Mouse (Mus musculus) lung, embryonic 15.5 days (tissue): ENCODE results near the gene Hoxd3. TPM values are rescaled to one million over a fixed set of nuclear protein-coding genes. Genes with fewer than 3 reads are reported as not detected.

Source experiments
- ATAC-seq: fragments of 200-750 bp; cut with Nextera tagmentation; 2 replicates; pipeline ENCODE4 v1.8.0; 2017; ENCODE audit warnings: moderate number of reproducible peaks, borderline replicate concordance; ENCODE audit not compliant: low FRiP score, low TSS enrichment; ENCODE audit errors: extremely low read depth
- H3K27ac ChIP-seq: fragments of 300-500 bp; sonication (generic); 2 replicates; pipeline ENCODE4 v1.5.1; 2015; ENCODE audit warnings: moderate library complexity, mild to moderate bottlenecking, inconsistent platforms
- H3K27me3 ChIP-seq: fragments of 300-500 bp; sonication (generic); 2 replicates; pipeline ENCODE4 v1.6.1; 2015; ENCODE audit warnings: inconsistent platforms
- H3K36me3 ChIP-seq: fragments of 300-500 bp; sonication (generic); 2 replicates; pipeline ENCODE4 v1.6.1; 2015; ENCODE audit warnings: inconsistent platforms
- H3K4me1 ChIP-seq: fragments of 300-500 bp; sonication (generic); 2 replicates; pipeline ENCODE4 v1.6.1; 2015; ENCODE audit warnings: inconsistent platforms
- H3K4me2 ChIP-seq: fragments of 300-500 bp; sonication (generic); 2 replicates; pipeline ENCODE4 v1.6.1; 2015; ENCODE audit warnings: inconsistent platforms, mild to moderate bottlenecking, moderate library complexity
- H3K4me3 ChIP-seq: fragments of 300-500 bp; sonication (generic); 2 replicates; pipeline ENCODE4 v1.5.1; 2015; ENCODE audit warnings: mild to moderate bottlenecking, inconsistent platforms
- H3K9ac ChIP-seq: fragments of 300-500 bp; sonication (generic); 2 replicates; pipeline ENCODE4 v1.6.1; 2015; ENCODE audit warnings: inconsistent platforms
- H3K9me3 ChIP-seq: fragments of 300-500 bp; sonication (generic); 2 replicates; pipeline ENCODE4 v1.6.1; 2016; ENCODE audit warnings: inconsistent platforms
- WGBS: fragments of 180-500 bp; shearing (Covaris S2); methylation state at CpG from one replicate; pipeline ENCODE4 v1.1.7; 2015; 5-methylcytosine and 5-hydroxymethylcytosine counted together
- polyA plus RNA-seq: library from polyadenylated mRNA; unstranded; fragments of >200 nt; fragmentation: Nextera tagmentation; extraction: Ambion mirVana; gene quantifications from 2 replicates; pipeline ENCODE4 v1.2.1, GENCODE M21; 2015

The Hoxd3 gene
- polyA plus RNA-seq, 1 experiment from 2014 or later, result 0.67 TPM

DNA sequence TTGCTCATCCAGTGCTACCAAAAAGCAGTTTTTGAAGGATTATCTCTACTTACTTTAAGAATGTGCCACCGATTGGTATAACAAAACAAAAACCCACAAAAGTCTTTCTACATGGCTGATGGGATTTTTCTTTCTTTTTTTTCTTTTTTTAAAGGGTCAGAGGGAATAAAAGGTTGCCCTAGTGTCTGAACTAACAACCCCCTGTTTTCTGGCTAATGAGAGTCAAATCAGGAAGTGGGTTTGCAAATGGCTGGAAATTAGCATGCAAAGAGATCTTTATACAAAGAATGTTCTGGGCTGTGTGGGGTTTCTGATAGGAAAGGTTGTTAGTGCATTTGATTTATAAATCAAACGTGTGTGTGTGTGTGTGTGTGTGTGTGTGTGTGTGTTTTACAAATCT, 8.7 kb downstream of the Hoxd3 start:
- H3K4me1 ChIP-seq, result peaks cover 6% of the 10 kb centered on the region; the same call in 1 of the 2 replicates
- peaks cover 100% of the 10 kb centered on the region for H3K27me3 ChIP-seq
- no peaks in the 10 kb centered on the region for H3K9me3 ChIP-seq
- ATAC-seq, result no peak
- H3K4me2 ChIP-seq, result no peak overlapping the region
- H3K36me3 ChIP-seq, result no peaks in the 10 kb centered on the region
- no peak overlapping the region for H3K9ac ChIP-seq
- no peak overlapping the region for H3K27ac ChIP-seq
- no peak overlapping the region for H3K4me3 ChIP-seq
- 12% methylated on average over 2 of the region's 2 CpGs for WGBS

DNA sequence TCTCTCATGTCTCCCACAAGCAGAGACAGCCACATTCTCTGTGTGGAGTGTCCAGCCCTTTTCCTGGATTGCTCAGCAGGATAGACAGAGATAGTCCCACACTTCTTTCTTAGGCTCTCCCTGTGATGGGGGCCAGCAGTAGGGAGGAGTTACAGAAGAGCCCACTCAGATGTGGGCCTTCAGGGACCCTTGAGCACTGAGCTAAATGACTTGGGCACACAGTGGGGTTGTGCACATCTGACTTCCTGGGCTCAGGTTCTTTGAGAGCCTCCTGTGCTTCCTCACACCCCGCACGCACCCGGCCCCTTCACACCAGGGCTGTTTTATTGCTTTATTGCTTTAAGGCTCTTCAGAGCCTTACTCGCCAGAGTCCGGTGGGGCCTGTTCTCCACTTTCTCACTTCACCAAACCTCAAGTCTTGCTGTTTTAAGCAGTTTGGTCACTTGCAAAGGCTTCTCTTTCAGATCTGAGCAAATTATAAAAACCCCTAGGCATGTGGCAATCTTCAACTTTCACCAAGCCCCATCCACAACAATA, 9.3 kb downstream of the Hoxd3 start:
- no peak overlapping the region for H3K4me2 ChIP-seq
- no peaks in the 10 kb centered on the region for H3K36me3 ChIP-seq
- no peaks in the 10 kb centered on the region for H3K9me3 ChIP-seq
- H3K9ac ChIP-seq, result no peak overlapping the region
- H3K4me3 ChIP-seq, result no peak overlapping the region
- WGBS, result 14% methylated on average over 5 of the region's 5 CpGs
- ATAC-seq, result no peak
- H3K27ac ChIP-seq, result no peak overlapping the region
- H3K27me3 ChIP-seq, result peaks cover 100% of the 10 kb centered on the region
- peaks cover under 1% of the 10 kb centered on the region; the same call in 1 of the 2 replicates for H3K4me1 ChIP-seq

DNA sequence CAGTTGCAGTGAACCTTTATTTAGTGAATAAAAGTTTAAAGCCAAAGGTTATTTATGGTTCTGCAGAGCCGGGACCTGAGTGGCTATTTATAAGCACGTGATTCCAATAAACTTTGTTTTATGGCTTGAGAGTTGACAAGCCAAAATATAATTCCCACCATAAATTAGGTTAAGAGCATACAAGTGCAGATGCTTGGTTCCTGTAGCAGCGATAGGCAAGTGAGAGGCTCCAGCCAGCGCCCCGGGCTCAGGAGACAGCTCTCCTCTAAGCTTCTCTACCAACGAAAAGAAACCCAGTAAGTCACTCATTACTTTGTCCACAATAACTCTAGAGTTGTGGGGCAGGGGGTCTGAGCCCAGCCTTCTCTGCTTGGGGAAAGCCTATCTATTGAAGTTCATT, 10.2 kb downstream of the Hoxd3 start:
- Histone ChIP-seq H3K27me3 (peaks cover 100% of the 10 kb centered on the region), H3K4me3 (no peak overlapping the region), H3K4me2 (no peak overlapping the region), H3K36me3 (no peaks in the 10 kb centered on the region), H3K27ac (no peak overlapping the region), H3K9me3 (no peaks in the 10 kb centered on the region), H3K4me1 (no peaks in the 10 kb centered on the region), H3K9ac (no peak overlapping the region)
- no peak for ATAC-seq
- WGBS, result 9% methylated on average over 6 of the region's 6 CpGs

DNA sequence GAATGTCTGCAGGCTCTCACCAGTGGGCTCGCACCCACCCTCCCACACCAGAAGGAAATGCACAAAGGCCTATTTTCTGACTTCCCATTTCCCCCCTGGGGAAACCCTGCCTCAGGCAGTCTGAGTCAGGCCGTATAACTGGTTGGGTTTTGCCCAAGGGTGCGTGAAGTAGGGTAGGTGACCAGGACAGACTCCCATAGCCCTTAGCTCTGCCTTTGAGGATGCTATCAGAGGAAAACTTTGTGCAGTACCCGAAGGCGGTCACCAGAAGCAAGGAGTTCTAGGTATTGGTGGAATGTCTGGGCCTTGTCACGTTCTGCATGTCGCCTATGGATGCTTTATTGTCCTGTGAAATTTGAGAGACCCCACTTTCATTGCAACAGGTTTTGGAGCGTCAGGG, 11.2 kb downstream of the Hoxd3 start:
- Histone ChIP-seq H3K27ac (no peak overlapping the region), H3K4me3 (no peak overlapping the region), H3K9ac (no peak overlapping the region), H3K36me3 (no peaks in the 10 kb centered on the region), H3K27me3 (peaks cover 100% of the 10 kb centered on the region), H3K9me3 (no peaks in the 10 kb centered on the region), H3K4me2 (no peak overlapping the region), H3K4me1 (no peaks in the 10 kb centered on the region)
- ATAC-seq, result no peak
- 12% methylated on average over 8 of the region's 8 CpGs for WGBS

DNA sequence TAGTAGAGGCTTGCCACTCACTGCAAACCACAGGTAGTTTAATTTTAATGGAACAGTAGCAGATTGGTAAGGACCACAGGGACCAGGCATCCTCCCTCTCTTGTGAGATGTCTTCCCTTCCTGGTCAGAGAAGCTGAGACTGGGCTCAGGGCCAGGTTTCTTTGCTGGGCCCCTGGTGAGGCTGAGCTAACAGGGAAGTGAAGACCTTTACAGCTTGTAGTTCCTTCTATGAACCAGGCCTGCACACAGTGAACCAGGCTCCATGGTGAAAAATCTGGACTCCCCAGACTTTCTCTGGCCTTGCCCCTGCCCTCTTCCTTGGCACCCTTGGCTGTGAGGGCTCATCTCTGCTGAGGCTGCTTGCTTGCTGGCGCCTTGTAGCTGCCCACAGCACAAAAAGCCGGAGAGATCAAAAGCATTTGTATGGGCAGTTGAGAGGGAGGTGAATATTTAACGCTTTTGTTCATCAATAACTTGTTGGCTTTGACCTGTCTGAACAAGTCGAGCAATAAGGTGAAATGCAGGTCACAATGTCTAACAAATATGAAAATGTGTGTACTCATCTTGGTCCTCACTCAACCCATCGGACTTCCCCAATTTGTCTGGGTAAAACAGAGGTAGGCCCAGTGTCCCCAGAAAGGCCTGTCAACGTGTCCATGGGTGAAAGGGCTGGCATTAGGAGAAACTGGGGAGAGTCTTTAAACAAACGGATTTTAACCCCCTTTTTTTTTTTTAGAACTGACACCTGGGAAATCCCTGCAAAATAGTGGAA, 12.7 kb downstream of the Hoxd3 start:
- Histone ChIP-seq H3K4me3 (no peak overlapping the region), H3K4me1 (no peaks in the 10 kb centered on the region), H3K4me2 (no peak overlapping the region), H3K36me3 (no peaks in the 10 kb centered on the region), H3K27ac (no peak overlapping the region), H3K9ac (no peak overlapping the region), H3K27me3 (peaks cover 100% of the 10 kb centered on the region), H3K9me3 (no peaks in the 10 kb centered on the region)
- ATAC-seq, result no peak
- 30% methylated on average over 7 of the region's 7 CpGs for WGBS

DNA sequence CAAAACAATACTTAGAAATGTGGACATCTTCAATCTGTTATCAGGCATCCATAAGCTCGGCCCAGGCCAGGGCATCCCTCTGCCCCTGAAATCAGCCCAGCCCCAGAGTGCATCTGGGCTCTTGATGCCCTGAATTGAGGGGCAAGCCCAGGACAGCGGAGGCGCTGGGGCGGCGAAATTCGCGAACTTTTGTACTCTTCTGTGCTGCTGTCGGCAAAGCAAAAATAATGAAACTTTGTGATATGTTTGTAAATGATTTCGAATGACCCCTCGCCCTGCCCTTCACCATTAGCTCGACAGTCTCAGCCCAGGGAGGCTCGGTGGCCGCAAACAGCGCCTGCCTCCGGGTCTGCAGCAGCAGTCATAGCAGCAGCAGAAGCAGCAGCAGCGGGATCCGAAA, 13.4 kb downstream of the Hoxd3 start:
- 4% methylated on average over 17 of the region's 17 CpGs for WGBS
- Histone ChIP-seq H3K9ac (no peak overlapping the region), H3K4me3 (no peak overlapping the region), H3K9me3 (no peaks in the 10 kb centered on the region), H3K27me3 (peaks cover 99% of the 10 kb centered on the region), H3K4me1 (no peaks in the 10 kb centered on the region), H3K36me3 (no peaks in the 10 kb centered on the region), H3K4me2 (no peak overlapping the region), H3K27ac (no peak overlapping the region)
- ATAC-seq, result no peak

DNA sequence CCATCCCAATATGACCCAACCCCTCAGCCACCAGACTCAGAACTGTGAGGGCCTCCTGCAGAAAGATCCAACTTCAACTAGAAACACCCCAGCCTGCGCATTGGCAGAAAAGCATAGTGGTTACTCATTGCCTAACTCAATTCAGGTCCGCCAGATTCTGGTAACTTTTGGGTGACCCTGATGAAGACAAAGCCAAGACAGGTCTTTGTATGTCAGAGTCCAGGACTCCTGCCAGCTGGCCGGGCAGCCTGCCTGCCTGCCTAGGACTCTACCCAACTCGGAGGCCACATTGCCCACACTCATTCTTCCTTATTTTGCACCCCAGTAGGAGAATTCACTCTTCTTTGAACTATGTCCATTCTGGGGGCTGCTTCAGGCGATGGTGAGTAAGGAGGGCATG, 14.8 kb downstream of the Hoxd3 start, which contains the start of gene Gm28230:
Gene Gm28230 (plus strand): TSS at position 178 of the 400 bp plus-strand sequence.
- Histone ChIP-seq H3K9ac (no peak within 1 kb of the TSS), H3K27me3 (peaks cover 99% of the 10 kb centered on the region)

DNA sequence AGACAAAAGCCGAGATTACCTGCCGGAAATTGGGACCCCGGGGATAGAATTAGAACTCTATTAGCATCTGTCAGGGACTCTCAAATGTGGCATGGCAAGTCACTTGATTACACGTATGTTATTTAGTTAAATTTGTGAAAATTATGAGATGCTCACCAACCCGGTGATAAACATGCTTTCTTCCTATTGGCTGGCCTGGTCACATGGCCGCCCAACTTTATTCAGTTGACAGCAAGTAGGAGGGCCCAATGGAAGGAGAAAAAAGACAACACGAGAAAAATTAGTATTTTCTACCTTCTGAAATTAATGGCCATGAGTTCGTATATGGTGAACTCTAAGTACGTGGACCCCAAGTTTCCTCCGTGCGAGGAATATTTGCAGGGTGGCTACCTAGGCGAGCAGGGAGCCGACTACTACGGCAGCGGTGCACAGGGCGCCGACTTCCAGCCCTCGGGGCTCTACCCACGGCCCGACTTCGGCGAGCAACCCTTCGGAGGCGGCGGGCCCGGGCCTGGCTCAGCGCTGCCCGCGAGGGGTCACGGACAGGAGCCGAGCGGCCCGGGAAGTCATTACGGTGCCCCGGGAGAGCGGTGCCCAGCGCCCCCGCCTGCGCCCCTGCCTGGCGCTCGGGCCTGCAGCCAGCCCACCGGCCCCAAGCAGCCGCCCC, 15.4 kb downstream of the Hoxd3 start:
- Histone ChIP-seq H3K4me3 (peak overlapping the region; percentile 11), H3K4me1 (no peaks in the 10 kb centered on the region), H3K27me3 (peaks cover 99% of the 10 kb centered on the region), H3K9ac (no peak overlapping the region), H3K4me2 (peak overlapping the region; percentile 27), H3K9me3 (no peaks in the 10 kb centered on the region), H3K36me3 (no peaks in the 10 kb centered on the region), H3K27ac (no peak overlapping the region)
- whole genome bisulfite sequencing, result 1% methylated on average over 43 of the region's 43 CpGs
- no peak for ATAC-seq

More for the DNA sequence above, 14.8 kb downstream of the Hoxd3 start, which contains the start of gene Gm28230:
- H3K4me1 ChIP-seq, result no peaks in the 10 kb centered on the region
- peak within 1 kb of the TSS; percentile 27 for H3K4me2 ChIP-seq
- no peaks in the 10 kb centered on the region for H3K9me3 ChIP-seq
- no peak for ATAC-seq
- H3K4me3 ChIP-seq, result peak within 1 kb of the TSS; percentile 11
- no peaks in the 10 kb centered on the region for H3K36me3 ChIP-seq
- no peak within 1 kb of the TSS for H3K27ac ChIP-seq
- WGBS, result 12% methylated on average over 5 of the region's 5 CpGs

DNA sequence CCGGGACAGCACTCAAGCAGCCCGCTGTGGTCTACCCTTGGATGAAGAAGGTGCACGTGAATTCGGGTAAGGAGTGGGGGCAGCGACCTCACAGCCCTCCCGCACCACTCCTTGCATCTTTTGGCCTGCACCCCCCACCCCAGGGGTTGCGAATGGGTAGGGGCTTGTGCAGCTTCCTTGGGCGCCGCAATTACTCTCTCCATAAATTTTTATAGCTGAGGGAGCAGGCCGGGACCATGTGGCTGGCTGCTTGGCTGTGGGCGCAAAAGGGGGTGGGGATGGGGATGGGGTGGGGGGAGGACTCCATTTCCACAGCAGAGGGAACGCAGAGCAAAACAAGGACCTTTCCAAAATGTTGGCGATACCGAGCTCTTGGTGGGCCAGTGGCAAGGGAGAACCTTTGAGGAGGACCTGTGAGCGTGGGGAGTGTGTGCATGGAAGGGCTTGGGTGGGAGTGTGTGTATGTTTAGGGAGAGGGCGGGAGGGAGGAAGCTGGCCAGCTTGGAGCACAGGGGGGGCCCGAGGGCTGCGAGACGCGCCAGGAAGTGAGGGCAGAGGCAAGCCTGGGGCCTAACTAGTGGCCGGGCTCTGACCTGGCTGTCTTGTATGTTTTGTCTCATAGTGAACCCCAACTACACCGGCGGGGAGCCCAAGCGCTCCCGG, 16.0 kb downstream of the Hoxd3 start:
- H3K9me3 ChIP-seq, result no peaks in the 10 kb centered on the region
- H3K4me1 ChIP-seq, result 0 out of 2 replicates have a peak, but pooled peaks cover 3% of the 10 kb centered on the region
- whole genome bisulfite sequencing, result 2% methylated on average over 25 of the region's 25 CpGs
- H3K36me3 ChIP-seq, result no peaks in the 10 kb centered on the region
- peak; percentile 19; the same call in 1 of the 2 replicates for ATAC-seq
- no peak overlapping the region for H3K9ac ChIP-seq
- H3K27me3 ChIP-seq, result peaks cover 99% of the 10 kb centered on the region
- H3K4me2 ChIP-seq, result peak overlapping the region; percentile 27
- H3K4me3 ChIP-seq, result peak overlapping the region; percentile 11
- H3K27ac ChIP-seq, result no peak overlapping the region

DNA sequence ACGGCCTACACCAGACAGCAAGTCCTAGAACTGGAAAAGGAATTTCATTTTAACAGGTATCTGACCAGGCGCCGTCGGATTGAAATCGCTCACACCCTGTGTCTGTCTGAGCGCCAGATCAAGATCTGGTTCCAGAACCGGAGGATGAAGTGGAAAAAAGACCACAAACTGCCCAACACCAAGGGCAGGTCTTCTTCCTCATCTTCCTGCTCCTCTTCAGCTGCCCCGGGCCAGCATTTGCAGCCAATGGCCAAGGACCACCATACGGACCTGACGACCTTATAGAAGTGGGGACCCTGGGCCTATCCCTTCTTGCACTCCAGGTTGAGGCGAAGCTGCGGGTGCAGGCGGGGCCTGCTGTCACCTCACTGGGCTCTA, 16.6 kb downstream of the Hoxd3 start:
- no peak overlapping the region for H3K27ac ChIP-seq
- H3K9me3 ChIP-seq, result no peaks in the 10 kb centered on the region
- no peaks in the 10 kb centered on the region for H3K36me3 ChIP-seq
- no peak for ATAC-seq
- no peak overlapping the region for H3K4me3 ChIP-seq
- 18% methylated on average over 13 of the region's 13 CpGs for WGBS
- peaks cover 99% of the 10 kb centered on the region for H3K27me3 ChIP-seq
- no peak overlapping the region for H3K9ac ChIP-seq
- 0 out of 2 replicates have a peak, but pooled peaks cover 4% of the 10 kb centered on the region for H3K4me1 ChIP-seq
- no peak overlapping the region for H3K4me2 ChIP-seq

DNA sequence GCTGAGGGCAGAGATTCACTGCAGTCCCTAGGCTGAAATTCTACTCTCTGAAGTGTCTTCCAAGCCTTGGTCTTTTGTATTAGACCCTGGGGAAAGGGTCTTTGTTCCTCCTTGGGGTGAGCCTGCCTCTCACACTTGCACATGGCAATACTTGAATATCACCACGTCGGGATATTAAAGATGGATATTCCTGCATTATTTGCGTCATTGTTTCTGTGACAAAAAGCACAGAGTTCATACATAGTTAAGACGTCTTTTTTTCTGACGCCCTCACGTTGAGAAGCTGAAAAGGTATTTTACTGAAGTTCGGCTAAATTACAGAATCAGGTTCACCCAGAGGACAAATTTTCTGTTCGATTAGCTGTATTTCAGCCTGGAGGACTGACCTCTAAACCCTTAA, 18.6 kb downstream of the Hoxd3 start:
- 0 out of 2 replicates have a peak, but pooled peaks cover 4% of the 10 kb centered on the region for H3K4me1 ChIP-seq
- H3K4me2 ChIP-seq, result no peak overlapping the region
- WGBS, result 15% methylated on average over 8 of the region's 8 CpGs
- no peaks in the 10 kb centered on the region for H3K9me3 ChIP-seq
- H3K36me3 ChIP-seq, result no peaks in the 10 kb centered on the region
- peaks cover 99% of the 10 kb centered on the region for H3K27me3 ChIP-seq
- no peak overlapping the region for H3K9ac ChIP-seq
- H3K27ac ChIP-seq, result no peak overlapping the region
- H3K4me3 ChIP-seq, result no peak overlapping the region
- no peak for ATAC-seq
